Mouse (Mus musculus) ZHBTc4 (cell line): ENCODE measurements around the gene Rgs8.

Experiments used
- DNase-seq: peaks from one replicate; pipeline ENCODE4 v3.0.0-alpha.2; 2011; ENCODE audit warnings: low read depth, low spot score

Gene Rgs8

DNA sequence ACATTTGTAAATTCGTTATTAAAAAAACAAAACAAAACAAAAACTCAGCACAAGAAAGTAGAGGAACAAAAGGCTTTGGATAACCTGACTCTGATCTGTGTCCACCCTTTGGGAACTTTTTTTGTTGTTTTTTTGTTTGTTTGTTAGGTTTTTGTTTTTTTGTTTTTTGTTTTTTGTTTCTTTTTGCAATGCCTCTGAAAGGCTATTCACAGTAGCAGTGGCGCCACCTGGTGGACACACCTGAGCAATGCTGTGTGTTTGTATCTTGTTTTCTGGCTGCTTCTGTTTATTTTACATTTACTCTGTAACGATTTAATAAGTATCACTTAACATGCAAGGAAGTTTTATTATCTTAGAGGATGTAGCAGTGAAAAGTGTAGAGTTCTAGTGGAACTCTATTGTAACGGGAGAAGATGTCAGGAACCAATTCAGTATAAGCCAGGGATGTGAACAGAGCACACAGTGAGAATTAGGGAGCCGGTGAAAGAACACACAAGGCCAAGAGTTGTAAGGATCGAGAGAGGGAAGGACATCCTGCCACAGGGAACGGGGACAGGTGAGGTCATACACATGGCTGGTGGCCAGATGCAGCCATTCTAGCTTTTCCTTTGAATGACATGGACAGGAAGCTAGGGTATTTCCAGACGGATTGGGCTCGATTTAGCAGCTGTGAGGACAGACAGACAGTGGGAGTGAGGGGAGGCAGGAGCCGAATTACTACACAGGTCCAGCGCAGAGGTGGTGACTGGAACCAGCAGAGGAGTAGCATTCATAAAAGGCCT, 89.7 kb downstream of the Rgs8 start:
- peak; percentile 77 for DNase-seq

DNA sequence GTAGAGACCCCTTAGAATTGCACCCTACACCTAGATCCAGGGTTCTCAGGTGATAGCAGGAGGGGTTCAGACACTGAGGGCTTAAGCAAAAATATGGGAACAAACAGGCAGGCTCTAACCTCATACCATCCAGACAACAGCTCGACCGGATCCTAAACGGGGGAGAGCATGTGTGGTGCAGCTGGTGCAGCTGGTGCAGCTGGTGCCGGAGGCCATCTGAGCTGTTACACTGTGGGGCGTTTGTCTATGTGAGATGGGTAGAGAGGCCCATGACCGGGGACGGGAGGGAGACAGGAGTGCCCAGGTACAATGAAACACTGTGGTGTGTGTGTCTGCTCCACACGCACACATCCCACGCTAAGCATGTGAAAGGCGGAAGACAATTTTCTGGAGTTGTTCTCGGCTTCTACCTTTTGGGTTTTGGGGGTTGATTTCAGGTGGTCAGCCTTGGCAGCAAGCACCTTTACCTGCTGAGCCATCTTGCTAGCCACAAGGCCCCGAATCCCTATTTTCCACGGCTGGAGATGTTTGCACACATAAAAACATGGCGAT, 93.4 kb downstream of the Rgs8 start:
- DNase-seq: no peak

DNA sequence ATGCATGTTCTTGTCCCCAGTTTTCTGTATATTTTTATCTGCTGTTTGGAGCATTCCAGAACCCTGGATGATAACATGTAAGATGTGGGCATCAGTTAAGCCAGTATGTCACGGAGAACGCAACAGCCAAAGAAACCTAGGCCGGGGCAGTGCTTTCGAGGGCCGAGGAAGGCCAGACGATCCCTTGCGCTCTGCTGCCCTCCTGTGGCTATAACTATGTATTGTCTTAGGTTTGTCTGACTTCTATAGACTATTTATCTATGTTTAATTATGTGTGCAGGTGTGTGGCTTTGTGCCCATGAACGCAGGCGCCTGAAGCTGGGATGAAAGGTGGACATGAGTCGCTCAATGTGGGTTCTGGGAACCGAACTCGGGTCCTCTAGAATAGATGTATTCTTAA, 93.9 kb downstream of the Rgs8 start:
- DNase-seq: peak; percentile 85

DNA sequence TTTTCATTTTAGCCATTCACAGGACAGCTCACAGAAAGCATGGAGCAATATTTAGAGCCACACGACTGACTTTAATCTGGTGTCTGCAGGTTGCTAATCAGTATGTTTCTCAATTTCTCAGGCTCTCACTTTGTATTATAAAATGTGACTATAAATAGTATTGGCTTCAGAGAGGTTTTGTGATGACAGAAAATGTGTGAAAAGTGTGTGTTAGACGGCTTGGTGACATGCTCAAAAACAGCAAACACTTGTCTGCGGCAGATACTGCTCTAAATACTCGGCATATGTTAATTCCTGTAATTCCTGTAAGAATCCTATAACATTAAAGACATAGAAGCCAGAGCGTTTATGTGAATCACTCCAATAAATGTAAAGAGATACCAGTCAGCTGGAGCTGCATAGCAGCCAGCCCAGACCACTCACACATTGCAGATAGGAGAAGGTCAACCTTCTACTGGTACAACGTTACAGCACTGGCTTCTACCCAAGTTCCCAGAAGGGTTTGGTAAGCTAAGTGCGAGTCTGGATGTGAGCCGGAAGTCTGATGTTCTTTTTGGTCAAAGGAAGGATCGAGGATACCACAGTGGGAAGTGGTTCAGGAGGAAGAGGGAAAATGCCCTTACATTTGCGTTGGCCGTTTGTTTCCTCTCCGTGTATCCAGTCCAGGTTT, 95.2 kb downstream of the Rgs8 start:
- DNase-seq: no peak

DNA sequence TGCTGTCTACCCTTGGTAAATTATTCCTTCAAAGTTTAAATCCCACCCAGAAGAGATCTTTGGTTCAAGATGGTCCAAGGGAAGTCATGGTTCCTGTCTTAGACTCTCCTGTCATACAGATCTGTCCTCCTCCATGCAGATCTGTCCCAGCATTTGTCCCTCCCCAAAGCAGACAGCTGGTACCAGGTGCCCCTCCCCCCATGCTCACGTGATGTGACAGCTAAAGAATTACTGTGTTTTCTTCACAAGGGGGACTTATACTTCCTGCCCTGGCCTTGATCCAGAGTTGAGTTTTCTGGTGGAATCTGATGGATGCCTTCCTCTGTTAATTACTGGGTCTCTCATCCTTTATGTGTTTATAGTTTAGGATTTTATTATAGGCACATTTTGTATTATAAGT, 95.7 kb downstream of the Rgs8 start:
- peak; percentile 65 for DNase-seq

DNA sequence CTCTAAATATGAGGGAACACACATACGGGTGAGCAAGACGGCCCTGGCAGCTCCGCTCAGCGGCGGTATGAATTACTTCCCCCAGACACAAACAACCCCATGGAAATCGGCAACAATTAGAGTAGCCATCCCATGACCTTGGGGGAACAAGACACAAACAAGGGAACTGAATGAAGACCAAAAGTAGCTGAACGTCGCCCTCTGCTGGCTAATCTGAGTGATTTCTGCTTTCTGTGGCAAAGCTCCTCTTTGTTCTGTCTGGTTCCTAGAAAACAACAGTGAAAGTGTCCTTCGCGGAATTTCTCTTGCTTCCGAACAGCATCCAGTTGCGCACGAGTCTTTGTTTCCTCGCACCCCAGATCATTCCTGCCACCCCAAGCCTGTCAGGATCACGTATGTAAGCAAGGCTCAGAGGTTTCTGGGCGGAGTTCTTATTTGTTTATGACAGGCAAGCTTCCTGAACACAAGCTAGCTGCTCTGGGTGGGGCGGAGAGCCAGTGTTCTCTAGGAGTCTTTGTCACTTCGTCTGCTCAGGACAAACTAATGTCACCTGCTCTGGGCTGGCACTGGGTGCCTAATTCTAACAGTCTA, 96.5 kb downstream of the Rgs8 start, which contains the start of gene Rnasel:
TSS of gene Rnasel (plus strand) at position 216 of the 591 bp plus-strand sequence.
- peak; percentile 94 for DNase-seq
